Mouse (Mus musculus): ENCODE results near the gene Faf1.

DNA sequence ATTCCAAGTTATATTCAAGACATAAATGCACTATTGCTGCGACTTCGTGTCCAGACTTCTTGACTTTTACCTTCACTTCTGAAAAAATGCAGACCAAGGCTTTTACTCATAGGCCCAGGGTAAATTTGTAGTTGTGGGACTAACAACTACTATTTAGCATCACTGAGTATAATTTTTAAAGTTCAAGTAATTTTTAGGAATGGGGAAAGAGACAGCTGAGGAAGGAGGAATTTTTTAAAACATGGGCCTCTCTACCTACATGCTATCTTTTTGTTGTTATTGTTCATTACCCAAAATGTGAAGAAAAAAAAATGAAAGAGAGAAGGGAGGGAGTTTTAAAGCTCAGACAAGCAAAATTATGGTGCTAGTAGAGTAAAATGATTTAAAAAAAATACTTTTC, 21.7 kb upstream of the Faf1 start:
- TF ChIP-seq CTCF (conservative IDR thresholded peaks at IDR 0.05 in 1 of 2, IDR thresholded peaks at IDR 0.05 in 1 of 2; ENCODE audit: low read depth in 2 of 2, low read length in 2 of 2), result no peak
- no peak for TF ChIP-seq TBP (conservative IDR thresholded peaks at IDR 0.05; ENCODE audit: low read depth, low read length)
- no peak for TF ChIP-seq TCF12 (IDR thresholded peaks at IDR 0.05; ENCODE audit: low read depth, low read length)
- no peak for TF ChIP-seq E2F4 (IDR thresholded peaks at IDR 0.05; ENCODE audit: insufficient replicate concordance, low read depth, low read length)
- no peak for TF ChIP-seq POLR2A (IDR thresholded peaks at IDR 0.05; ENCODE audit: low read depth, low read length)
- TF ChIP-seq ZNF384 (IDR thresholded peaks at IDR 0.05; ENCODE audit: low read depth, low read length), result no peak
- no peak for TF ChIP-seq HCFC1 (IDR thresholded peaks at IDR 0.05; ENCODE audit: low read depth, low read length)
- TF ChIP-seq SIN3A (IDR thresholded peaks at IDR 0.05; ENCODE audit: low read length), result no peak
- TF ChIP-seq USF1 (IDR thresholded peaks at IDR 0.05; ENCODE audit: low read depth, low read length), result no peak
- no peak for TF ChIP-seq EP300 (IDR thresholded peaks at IDR 0.05; ENCODE audit: low read length)
- no peak for TF ChIP-seq RAD21 (IDR thresholded peaks at IDR 0.05; ENCODE audit: low read depth, low read length)
- TF ChIP-seq ZKSCAN1 (IDR thresholded peaks at IDR 0.05; ENCODE audit: borderline replicate concordance, low read depth, low read length), result no peak
- no peak for TF ChIP-seq USF2 (conservative IDR thresholded peaks at IDR 0.05; ENCODE audit: low read depth, low read length)
- no peak for TF ChIP-seq CHD2 (IDR thresholded peaks at IDR 0.05; ENCODE audit: low read length)
